Mouse (Mus musculus): ENCODE measurements around the gene Fkbp11.

GRCm38 (mm10) chr15:98727443-98728321 is at the start of gene Fkbp11:
- TF ChIP-seq CTCF (IDR thresholded peaks at IDR 0.05; ENCODE audit: borderline replicate concordance, insufficient read depth, low read depth, low read length) (no peak), POLR2A (IDR thresholded peaks at IDR 0.05; ENCODE audit: borderline replicate concordance, insufficient read depth, low read length) (no peak)
